Mouse (Mus musculus): ENCODE measurements around the gene Gemin6. TPM values are rescaled to one million over a fixed set of nuclear protein-coding genes. Genes with fewer than 3 reads are reported as not detected.
"Not testable (repeated sequence)": the region's sequence is repeated elsewhere in the genome, so short reads cannot be mapped to it uniquely, and the experiment has no call there.

The Gemin6 gene
- polyA plus RNA-seq, 1 experiment from 2014 or later = 47.6 TPM

GRCm38 (mm10) chr17:80241594-80241993, 17.4 kb downstream of the Gemin6 start:
- H3K4me1 ChIP-seq = 0 out of 2 replicates have a peak, but pooled peaks cover 11% of the 10 kb centered on the region
- H3K27me3 ChIP-seq (ENCODE audit: insufficient read depth, poor library complexity, severe bottlenecking) = no peaks in the 10 kb centered on the region
- 91% methylated on average over 9 of the region's 9 CpGs for WGBS
- H3K36me3 ChIP-seq = peaks cover 88% of the 10 kb centered on the region
- no peaks in the 10 kb centered on the region for H3K9me3 ChIP-seq
- H3K27ac ChIP-seq = no peak overlapping the region
- no peak for DNase-seq (ENCODE audit: low spot score)
- no peak overlapping the region for H3K4me3 ChIP-seq

DNA sequence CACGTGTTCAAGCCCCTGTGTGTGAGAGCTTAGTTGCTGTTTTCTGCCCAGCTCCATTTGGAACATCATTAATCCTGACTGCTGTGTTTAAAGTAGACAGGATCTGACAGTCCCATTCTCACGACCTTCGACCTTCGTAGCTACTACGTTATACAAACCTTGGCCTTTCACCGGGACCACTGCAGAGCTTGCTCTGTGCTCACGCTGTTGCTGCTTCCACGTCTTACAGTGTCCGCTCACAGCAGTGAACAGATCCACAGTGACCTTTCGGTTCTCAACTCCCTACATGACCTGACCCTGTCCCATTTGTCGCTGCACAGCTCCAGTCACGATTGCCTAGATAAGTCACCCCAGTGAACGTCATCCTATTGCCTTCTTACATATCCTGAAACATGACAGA, 18.9 kb downstream of the Gemin6 start:
- H3K27ac ChIP-seq = no peak overlapping the region
- H3K36me3 ChIP-seq = peaks cover 93% of the 10 kb centered on the region

DNA sequence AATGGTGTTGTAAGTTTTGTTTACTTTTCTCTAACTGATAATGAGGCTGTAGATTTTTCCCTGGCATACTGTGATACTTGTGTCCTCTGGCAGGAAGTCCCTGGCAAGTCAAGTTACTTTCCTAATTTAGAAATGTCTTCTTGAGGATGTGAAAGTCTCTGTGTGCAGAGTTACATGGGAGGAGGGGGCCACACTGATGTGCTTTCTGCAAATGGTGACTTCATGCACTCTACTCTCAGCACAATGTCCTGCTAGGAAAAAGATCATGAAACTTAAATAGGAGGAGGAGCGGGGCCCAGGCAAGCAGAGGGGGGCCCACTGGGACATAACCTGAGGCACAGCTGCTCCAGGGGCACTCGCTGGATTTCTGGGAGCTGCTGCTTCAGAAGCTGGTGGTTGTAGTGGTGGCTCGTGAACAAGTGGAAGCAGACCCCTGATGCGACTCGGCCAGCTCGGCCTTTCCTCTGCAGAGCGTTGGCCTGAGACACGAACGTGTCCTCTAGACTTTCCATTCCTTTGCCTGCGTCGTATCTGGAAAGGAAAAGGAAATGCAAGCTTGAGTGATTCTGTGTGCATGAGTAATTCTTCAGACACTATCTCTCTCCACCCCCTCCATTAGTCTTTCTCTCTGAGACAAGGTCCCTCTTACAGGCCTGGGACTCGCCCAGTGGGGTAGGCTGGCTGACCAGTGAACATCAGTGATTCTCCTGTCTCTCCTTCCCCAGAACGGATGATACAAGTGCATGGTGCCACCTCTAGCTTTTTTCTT, 28.7 kb downstream of the Gemin6 start:
- WGBS = 71% methylated on average over 13 of the region's 13 CpGs
- no peaks in the 10 kb centered on the region for H3K9me3 ChIP-seq
- H3K36me3 ChIP-seq = peaks cover 87% of the 10 kb centered on the region
- H3K27me3 ChIP-seq (ENCODE audit: insufficient read depth, poor library complexity, severe bottlenecking) = no peaks in the 10 kb centered on the region
- DNase-seq (ENCODE audit: low spot score) = no peak
- no peak overlapping the region for H3K4me3 ChIP-seq
- peak overlapping the region; percentile 83 for H3K27ac ChIP-seq
- H3K4me1 ChIP-seq = peaks cover 19% of the 10 kb centered on the region

More for the DNA sequence above, 18.9 kb downstream of the Gemin6 start:
- H3K9me3 ChIP-seq = no peaks in the 10 kb centered on the region
- WGBS = 72% methylated on average over 13 of the region's 13 CpGs
- H3K27me3 ChIP-seq (ENCODE audit: insufficient read depth, poor library complexity, severe bottlenecking) = no peaks in the 10 kb centered on the region
- H3K4me3 ChIP-seq = no peak overlapping the region
- no peak for DNase-seq (ENCODE audit: low spot score)
- H3K4me1 ChIP-seq = 0 out of 2 replicates have a peak, but pooled peaks cover 11% of the 10 kb centered on the region

DNA sequence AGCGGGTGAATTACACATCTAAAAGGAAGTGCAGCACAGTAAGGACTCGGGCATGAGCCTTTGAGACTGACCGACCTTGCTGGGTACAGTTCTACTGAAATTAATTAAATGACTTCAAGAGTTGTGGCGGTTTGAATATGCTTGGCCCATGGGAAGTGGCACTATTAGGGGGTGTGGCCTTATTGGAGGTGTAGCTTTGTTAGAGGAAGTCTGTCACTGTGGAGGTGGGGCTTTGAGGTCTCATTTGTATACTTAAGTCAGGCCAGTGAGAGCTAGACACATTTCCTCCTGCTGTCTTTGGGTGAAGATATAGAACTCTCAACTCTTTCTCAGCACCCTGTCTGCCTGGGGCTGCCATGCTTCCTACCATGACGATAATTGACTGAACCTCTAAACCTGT, 30.2 kb downstream of the Gemin6 start:
- H3K9me3 ChIP-seq = no peaks in the 10 kb centered on the region
- no peak for DNase-seq (ENCODE audit: low spot score)
- no peak overlapping the region for H3K4me3 ChIP-seq
- H3K27ac ChIP-seq = peak overlapping the region; percentile 85
- 91% methylated on average over 5 of the region's 5 CpGs for WGBS
- H3K4me1 ChIP-seq = peaks cover 19% of the 10 kb centered on the region
- peaks cover 87% of the 10 kb centered on the region for H3K36me3 ChIP-seq
- H3K27me3 ChIP-seq (ENCODE audit: insufficient read depth, poor library complexity, severe bottlenecking) = no peaks in the 10 kb centered on the region

- Histone ChIP-seq H3K4me3 (peak overlapping the region; percentile 31), H3K9me3 (no peaks in the 10 kb centered on the region), H3K36me3 (peaks cover 86% of the 10 kb centered on the region), H3K4me1 (peaks cover 19% of the 10 kb centered on the region), H3K27ac (peak overlapping the region; percentile 85), H3K27me3 (ENCODE audit: insufficient read depth, poor library complexity, severe bottlenecking) (no peaks in the 10 kb centered on the region)
- WGBS = 13% methylated on average over 13 of the region's 13 CpGs
- peak; percentile 93 for DNase-seq (ENCODE audit: low spot score)
Measured at GRCm38 (mm10) chr17:80255208-80255607, 31.0 kb downstream of the Gemin6 start.

- Histone ChIP-seq H3K4me3 (no peak overlapping the region), H3K9me3 (no peaks in the 10 kb centered on the region), H3K27me3 (ENCODE audit: insufficient read depth, poor library complexity, severe bottlenecking) (no peaks in the 10 kb centered on the region), H3K27ac (no peak overlapping the region), H3K4me1 (no peaks in the 10 kb centered on the region), H3K36me3 (peaks cover 90% of the 10 kb centered on the region)
- DNase-seq (ENCODE audit: low spot score) = no peak
- WGBS = 88% methylated on average over 4 of the region's 4 CpGs
Measured at GRCm38 (mm10) chr17:80267065-80267464, 42.8 kb downstream of the Gemin6 start.

GRCm38 (mm10) chr17:80268151-80268550, 43.9 kb downstream of the Gemin6 start:
- no peak for DNase-seq (ENCODE audit: low spot score)
- Histone ChIP-seq H3K36me3 (peaks cover 92% of the 10 kb centered on the region), H3K9me3 (no peaks in the 10 kb centered on the region), H3K4me3 (no peak overlapping the region), H3K27me3 (ENCODE audit: insufficient read depth, poor library complexity, severe bottlenecking) (no peaks in the 10 kb centered on the region), H3K4me1 (no peaks in the 10 kb centered on the region), H3K27ac (no peak overlapping the region)
- 87% methylated on average over 3 of the region's 3 CpGs for WGBS

DNA sequence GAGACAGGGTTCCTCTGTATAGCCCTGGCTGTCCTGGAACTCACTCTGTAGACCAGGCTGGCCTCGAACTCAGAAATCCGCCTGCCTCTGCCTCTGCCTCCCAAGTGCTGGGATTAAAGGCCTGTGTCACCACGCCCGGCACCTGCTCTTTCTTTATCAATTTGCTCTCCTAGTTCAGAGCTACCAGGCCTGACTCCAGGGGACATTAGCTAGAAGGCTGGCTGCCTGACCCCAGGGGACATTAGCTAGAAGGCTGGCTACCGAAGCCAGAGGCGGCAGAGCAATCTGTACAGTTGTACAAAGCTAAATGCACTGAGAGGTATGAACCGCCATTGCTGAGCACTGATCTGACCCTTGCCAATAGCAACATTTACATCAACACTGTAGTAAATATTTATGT, 46.4 kb downstream of the Gemin6 start:
- not testable (repeated sequence) for H3K4me1 ChIP-seq; DNase-seq (ENCODE audit: low spot score); H3K4me3 ChIP-seq; H3K9me3 ChIP-seq; H3K27me3 ChIP-seq (ENCODE audit: insufficient read depth, poor library complexity, severe bottlenecking); H3K27ac ChIP-seq
- peaks cover 91% of the 10 kb centered on the region for H3K36me3 ChIP-seq
- 93% methylated on average over 7 of the region's 7 CpGs for WGBS

Other genes starting within 250 kb of the Gemin6 start
- gene Hnrnpll, start 162.1 kb upstream of the Gemin6 start, polyA plus RNA-seq (2016; fragmentation: Nextera tagmentation; extraction: Ambion mirVana) = 52.2 and 76.3 TPM in 2 replicates
- gene Galm, start 97.0 kb upstream of the Gemin6 start, polyA plus RNA-seq (2016; fragmentation: Nextera tagmentation; extraction: Ambion mirVana) = 7.5 and 8.6 TPM in 2 replicates
- gene Srsf7, start 17.1 kb upstream of the Gemin6 start, polyA plus RNA-seq (2016; fragmentation: Nextera tagmentation; extraction: Ambion mirVana) = 412 and 609 TPM in 2 replicates
- gene Ttc39d, start 17.0 kb upstream of the Gemin6 start, polyA plus RNA-seq (2016; fragmentation: Nextera tagmentation; extraction: Ambion mirVana) = 0.11 TPM in 1 of 2 replicates, not detected in the other
- 17.4 and 18.6 TPM in 2 replicates for gene Morn2, start 65.8 kb downstream of the Gemin6 start, polyA plus RNA-seq (2016; fragmentation: Nextera tagmentation; extraction: Ambion mirVana)
- 12.4 and 12.9 TPM in 2 replicates for gene Dhx57, start 66.0 kb downstream of the Gemin6 start, polyA plus RNA-seq (2016; fragmentation: Nextera tagmentation; extraction: Ambion mirVana)
- 0.49 and 0.78 TPM in 2 replicates for gene Arhgef33, start 83.0 kb downstream of the Gemin6 start, polyA plus RNA-seq (2016; fragmentation: Nextera tagmentation; extraction: Ambion mirVana)
- gene Gm10190, start 149.1 kb downstream of the Gemin6 start, polyA plus RNA-seq (2016; fragmentation: Nextera tagmentation; extraction: Ambion mirVana) = 0.89 TPM in 1 of 2 replicates, not detected in the other